Mouse (Mus musculus) ES-Bruce4 (cell line): Measurements from ENCODE around the gene Rbck1.
A peak's percentile ranks its signal among the peaks of the same experiment; 100 is the strongest.

ENCODE experiments used
- CTCF ChIP-seq: IDR thresholded peaks from one replicate; pipeline ENCODE4 v1.8.1; 2011; ENCODE audit warnings: low read depth, low read length
- EP300 ChIP-seq: IDR thresholded peaks from 2 replicates; pipeline ENCODE4 v1.6.1; 2011; ENCODE audit warnings: low read depth, low read length; ENCODE audit not compliant: insufficient read depth

DNA sequence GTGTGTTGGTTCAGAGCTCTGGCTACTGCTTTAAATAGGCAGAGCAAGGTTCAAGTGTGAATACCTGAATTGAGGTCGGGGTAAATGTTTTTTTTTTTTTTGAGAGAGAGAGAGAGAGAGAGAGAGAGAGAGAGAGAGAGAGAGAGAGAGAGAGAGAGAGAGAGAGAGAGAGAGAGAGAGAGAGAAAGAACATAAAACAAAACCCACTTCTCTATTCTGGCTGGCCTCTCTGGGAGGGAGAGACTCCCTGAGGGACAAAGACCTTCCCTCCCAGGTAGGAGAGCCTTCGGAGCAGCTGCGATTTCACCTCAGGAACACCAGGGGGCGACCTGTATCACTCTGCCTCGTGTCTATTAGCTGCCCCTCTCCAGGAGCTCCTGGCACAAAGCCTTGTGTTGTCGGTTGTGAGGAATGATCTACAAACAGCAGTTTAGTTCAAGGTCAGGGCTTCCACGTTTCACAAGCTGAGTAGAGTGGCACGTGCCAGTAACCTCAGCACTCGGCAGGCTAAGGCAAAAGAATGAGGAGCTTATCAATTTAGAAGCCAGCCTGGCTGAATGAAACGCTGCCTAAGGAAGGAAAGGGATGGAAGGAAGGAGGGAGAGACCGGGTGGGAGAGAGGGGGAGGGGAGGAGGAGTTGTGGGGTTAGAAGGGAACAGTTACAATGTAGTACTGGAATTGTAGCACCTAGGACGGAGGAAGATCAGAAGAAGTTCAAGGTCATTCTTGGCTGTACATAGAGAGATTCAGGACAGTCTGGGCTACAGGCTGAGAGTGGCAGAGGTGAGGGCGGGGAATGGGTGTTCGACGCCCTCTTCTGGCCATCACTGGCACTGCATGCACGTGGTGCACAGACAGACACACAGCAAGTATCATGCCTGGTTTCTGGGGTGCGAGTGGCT, 31.0 kb upstream of the Rbck1 start:
- TF ChIP-seq EP300: peak; percentile 63; the same call in 1 of the 2 replicates
- TF ChIP-seq CTCF: peak; percentile 99
